Mouse (Mus musculus) heart, embryonic 12.5 days (tissue): Measurements from ENCODE around the gene Cnga4. TPM values are rescaled to one million over a fixed set of nuclear protein-coding genes. Genes with fewer than 3 reads are reported as not detected.
A peak's percentile ranks its signal among the peaks of the same experiment; 100 is the strongest.

Source experiments
- ATAC-seq: fragments of 200-750 bp; cut with Nextera tagmentation; 2 replicates; pipeline ENCODE4 v1.8.0; 2017; ENCODE audit warnings: moderate TSS enrichment, moderate library complexity; ENCODE audit not compliant: insufficient number of reproducible peaks, low FRiP score
- H3K27ac ChIP-seq: fragments of 300-500 bp; sonication (generic); 2 replicates; pipeline ENCODE4 v1.5.1; 2016; ENCODE audit warnings: mild to moderate bottlenecking, moderate library complexity; ENCODE audit not compliant: poor library complexity, severe bottlenecking
- H3K27me3 ChIP-seq: fragments of 300-500 bp; sonication (generic); replicated peaks from 2 replicates; pipeline ENCODE4 v1.6.1; 2016; ENCODE audit warnings: mild to moderate bottlenecking, moderate library complexity
- H3K36me3 ChIP-seq: fragments of 300-500 bp; sonication (generic); 2 replicates; pipeline ENCODE4 v1.6.1; 2016; ENCODE audit warnings: mild to moderate bottlenecking, moderate library complexity
- H3K4me1 ChIP-seq: fragments of 300-500 bp; sonication (generic); replicated peaks from 2 replicates; pipeline ENCODE4 v1.6.1; 2016; ENCODE audit warnings: mild to moderate bottlenecking
- H3K4me2 ChIP-seq: fragments of 300-500 bp; sonication (generic); 2 replicates; pipeline ENCODE4 v1.6.1; 2016; ENCODE audit warnings: mild to moderate bottlenecking, moderate library complexity
- H3K4me3 ChIP-seq: fragments of 300-500 bp; sonication (generic); 2 replicates; pipeline ENCODE4 v1.5.1; 2016; ENCODE audit warnings: mild to moderate bottlenecking
- H3K9ac ChIP-seq: fragments of 300-500 bp; sonication (generic); 2 replicates; pipeline ENCODE4 v1.6.1; 2016; ENCODE audit warnings: mild to moderate bottlenecking, moderate library complexity
- H3K9me3 ChIP-seq: fragments of 300-500 bp; sonication (generic); replicated peaks from 2 replicates; pipeline ENCODE4 v1.6.1; 2016; ENCODE audit warnings: mild to moderate bottlenecking, moderate library complexity
- WGBS: fragments of 180-500 bp; shearing (Covaris S2); methylation state at CpG from one replicate; pipeline ENCODE4 v1.1.7; 2016; 5-methylcytosine and 5-hydroxymethylcytosine counted together
- polyA plus RNA-seq: library from polyadenylated mRNA; unstranded; fragments of >200 nt; fragmentation: Nextera tagmentation; extraction: Ambion mirVana; gene quantifications from 2 replicates; pipeline ENCODE4 v1.2.1, GENCODE M21; 2016

The Cnga4 gene
- polyA plus RNA-seq, 1 experiment from 2014 or later: not detected

- 79% methylated on average over 7 of the region's 7 CpGs for WGBS
- H3K27ac ChIP-seq: no peak overlapping the region
- no peak overlapping the region for H3K4me3 ChIP-seq
- H3K36me3 ChIP-seq: no peaks in the 10 kb centered on the region
- ATAC-seq: no peak
- no peaks in the 10 kb centered on the region for H3K9me3 ChIP-seq
- H3K9ac ChIP-seq: no peak overlapping the region
- peaks cover 7% of the 10 kb centered on the region; the same call in 1 of the 2 replicates for H3K4me1 ChIP-seq
- no peaks in the 10 kb centered on the region for H3K27me3 ChIP-seq
- no peak overlapping the region for H3K4me2 ChIP-seq
Observed at GRCm38 (mm10) chr7:105416529-105416928, 12.2 kb downstream of the Cnga4 start.

- H3K9me3 ChIP-seq: no peaks in the 10 kb centered on the region
- no peaks in the 10 kb centered on the region for H3K27me3 ChIP-seq
- H3K4me3 ChIP-seq: no peak overlapping the region
- no peak overlapping the region for H3K4me2 ChIP-seq
- 80% methylated on average over 5 of the region's 5 CpGs for WGBS
- no peaks in the 10 kb centered on the region for H3K36me3 ChIP-seq
- H3K4me1 ChIP-seq: peaks cover 7% of the 10 kb centered on the region; the same call in 1 of the 2 replicates
- H3K9ac ChIP-seq: no peak overlapping the region
- no peak overlapping the region for H3K27ac ChIP-seq
- ATAC-seq: no peak
Observed at GRCm38 (mm10) chr7:105418106-105418505, 13.7 kb downstream of the Cnga4 start.

GRCm38 (mm10) chr7:105420903-105421302 is 16.5 kb downstream of the Cnga4 start:
- WGBS: 19% methylated on average over 2 of the region's 2 CpGs
- peaks cover 14% of the 10 kb centered on the region; the same call in 1 of the 2 replicates for H3K4me1 ChIP-seq

GRCm38 (mm10) chr7:105424368-105424767 is 20.0 kb downstream of the Cnga4 start:
- no peaks in the 10 kb centered on the region for H3K36me3 ChIP-seq
- ATAC-seq: no peak
- no peak overlapping the region for H3K4me3 ChIP-seq
- H3K27ac ChIP-seq: no peak overlapping the region
- H3K4me2 ChIP-seq: no peak overlapping the region
- peaks cover 16% of the 10 kb centered on the region; the same call in 1 of the 2 replicates for H3K4me1 ChIP-seq
- no peaks in the 10 kb centered on the region for H3K9me3 ChIP-seq
- peaks cover 57% of the 10 kb centered on the region for H3K27me3 ChIP-seq
- H3K9ac ChIP-seq: no peak overlapping the region
- 13% methylated on average over 5 of the region's 5 CpGs for WGBS

More at GRCm38 (mm10) chr7:105420903-105421302, 16.5 kb downstream of the Cnga4 start:
- no peak overlapping the region for H3K4me3 ChIP-seq
- no peaks in the 10 kb centered on the region for H3K36me3 ChIP-seq
- peaks cover 26% of the 10 kb centered on the region for H3K27me3 ChIP-seq
- H3K4me2 ChIP-seq: no peak overlapping the region
- no peak for ATAC-seq
- H3K9ac ChIP-seq: no peak overlapping the region
- H3K9me3 ChIP-seq: no peaks in the 10 kb centered on the region
- H3K27ac ChIP-seq: no peak overlapping the region

- H3K36me3 ChIP-seq: no peaks in the 10 kb centered on the region
- peak; percentile 73 for ATAC-seq
- H3K9me3 ChIP-seq: no peaks in the 10 kb centered on the region
- H3K4me2 ChIP-seq: peak within 1 kb of the TSS; percentile 91
- peak within 1 kb of the TSS; percentile 50 for H3K4me3 ChIP-seq
- WGBS: 3% methylated on average over 31 of the region's 31 CpGs
- H3K4me1 ChIP-seq: peaks cover 16% of the 10 kb centered on the region; the same call in 1 of the 2 replicates
- H3K27ac ChIP-seq: no peak within 1 kb of the TSS
- H3K9ac ChIP-seq: peak within 1 kb of the TSS; percentile 31; the same call in 1 of the 2 replicates
- H3K27me3 ChIP-seq: peaks cover 66% of the 10 kb centered on the region
Observed at GRCm38 (mm10) chr7:105425424-105426043, 21.2 kb downstream of the Cnga4 start, which contains the start of gene Cckbr. Gene Cckbr, plus strand, starts transcription at chr7:105425731.

GRCm38 (mm10) chr7:105426051-105426450 is 21.7 kb downstream of the Cnga4 start:
- H3K27ac ChIP-seq: no peak overlapping the region
- peak overlapping the region; percentile 31; the same call in 1 of the 2 replicates for H3K9ac ChIP-seq
- H3K4me2 ChIP-seq: peak overlapping the region; percentile 91
- 0 out of 2 replicates have a peak, but pooled peaks have one; percentile 9 for ATAC-seq
- H3K27me3 ChIP-seq: peaks cover 70% of the 10 kb centered on the region
- no peaks in the 10 kb centered on the region for H3K9me3 ChIP-seq
- peaks cover 13% of the 10 kb centered on the region; the same call in 1 of the 2 replicates for H3K4me1 ChIP-seq
- H3K4me3 ChIP-seq: peak overlapping the region; percentile 50
- 6% methylated on average over 11 of the region's 11 CpGs for WGBS
- no peaks in the 10 kb centered on the region for H3K36me3 ChIP-seq

GRCm38 (mm10) chr7:105432058-105432457 is 27.7 kb downstream of the Cnga4 start:
- H3K4me2 ChIP-seq: no peak overlapping the region
- no peak for ATAC-seq
- peaks cover 42% of the 10 kb centered on the region for H3K27me3 ChIP-seq
- H3K9me3 ChIP-seq: no peaks in the 10 kb centered on the region
- H3K27ac ChIP-seq: no peak overlapping the region
- no peaks in the 10 kb centered on the region for H3K36me3 ChIP-seq
- H3K4me1 ChIP-seq: no peaks in the 10 kb centered on the region
- H3K9ac ChIP-seq: no peak overlapping the region
- WGBS: 23% methylated on average over 1 of the region's 1 CpGs
- H3K4me3 ChIP-seq: no peak overlapping the region

- 80% methylated on average over 17 of the region's 17 CpGs for WGBS
- Histone ChIP-seq H3K4me3 (no peak overlapping the region), H3K9me3 (no peaks in the 10 kb centered on the region), H3K27me3 (peaks cover 27% of the 10 kb centered on the region), H3K4me1 (peaks cover 8% of the 10 kb centered on the region), H3K27ac (no peak overlapping the region), H3K36me3 (no peaks in the 10 kb centered on the region), H3K9ac (no peak overlapping the region), H3K4me2 (no peak overlapping the region)
- ATAC-seq: no peak
Observed at GRCm38 (mm10) chr7:105433859-105434258, 29.5 kb downstream of the Cnga4 start.

GRCm38 (mm10) chr7:105434798-105435197 is 30.4 kb downstream of the Cnga4 start:
- Histone ChIP-seq H3K4me3 (no peak overlapping the region), H3K4me1 (peaks cover 8% of the 10 kb centered on the region), H3K27ac (no peak overlapping the region), H3K36me3 (no peaks in the 10 kb centered on the region), H3K9me3 (no peaks in the 10 kb centered on the region), H3K9ac (no peak overlapping the region), H3K4me2 (no peak overlapping the region), H3K27me3 (peaks cover 20% of the 10 kb centered on the region; the same call in 1 of the 2 replicates)
- peak; percentile 11; the same call in 1 of the 2 replicates for ATAC-seq
- WGBS: 70% methylated on average over 22 of the region's 22 CpGs

GRCm38 (mm10) chr7:105437979-105438772 is 33.8 kb downstream of the Cnga4 start:
- no peak for ATAC-seq
- H3K9ac ChIP-seq: no peak overlapping the region
- no peak overlapping the region for H3K4me3 ChIP-seq
- H3K9me3 ChIP-seq: no peaks in the 10 kb centered on the region
- H3K27me3 ChIP-seq: no peaks in the 10 kb centered on the region
- WGBS: 44% methylated on average over 7 of the region's 7 CpGs
- no peak overlapping the region for H3K27ac ChIP-seq
- H3K4me2 ChIP-seq: no peak overlapping the region
- H3K36me3 ChIP-seq: no peaks in the 10 kb centered on the region
- H3K4me1 ChIP-seq: peaks cover 15% of the 10 kb centered on the region

GRCm38 (mm10) chr7:105441426-105441825 is 37.1 kb downstream of the Cnga4 start:
- peaks cover 15% of the 10 kb centered on the region for H3K4me1 ChIP-seq
- H3K4me2 ChIP-seq: no peak overlapping the region
- WGBS: 30% methylated on average over 4 of the region's 4 CpGs
- no peaks in the 10 kb centered on the region for H3K9me3 ChIP-seq
- H3K27me3 ChIP-seq: no peaks in the 10 kb centered on the region
- no peak for ATAC-seq
- no peak overlapping the region for H3K9ac ChIP-seq
- no peak overlapping the region for H3K27ac ChIP-seq
- H3K36me3 ChIP-seq: no peaks in the 10 kb centered on the region
- no peak overlapping the region for H3K4me3 ChIP-seq
